Mouse (Mus musculus) neural tube, embryonic 11.5 days (tissue): ENCODE results near the gene AW146154. TPM values are rescaled to one million over a fixed set of nuclear protein-coding genes. Genes with fewer than 3 reads are reported as not detected.
A peak's percentile ranks its signal among the peaks of the same experiment; 100 is the strongest.
"Not testable (repeated sequence)": the region's sequence is repeated elsewhere in the genome, so short reads cannot be mapped to it uniquely, and the experiment has no call there.

Experiments used
- ATAC-seq: fragments of 200-750 bp; cut with Nextera tagmentation; 2 replicates; pipeline ENCODE4 v1.8.0; 2017; ENCODE audit warnings: moderate number of reproducible peaks, mild to moderate bottlenecking, moderate TSS enrichment, moderate library complexity; ENCODE audit not compliant: insufficient read depth, low FRiP score, low TSS enrichment
- DNase-seq: peaks from one replicate; pipeline ENCODE4 v3.0.0-alpha.2; 2015; ENCODE audit warnings: low spot score
- H3K27ac ChIP-seq: fragments of 300-500 bp; sonication (generic); 2 replicates; pipeline ENCODE4 v1.5.1; 2014; ENCODE audit warnings: low read depth, mild to moderate bottlenecking, low read length
- H3K27me3 ChIP-seq: fragments of 300-500 bp; sonication (generic); 2 replicates; pipeline ENCODE4 v1.6.1; 2014; ENCODE audit warnings: mild to moderate bottlenecking, low read length, mixed read lengths; ENCODE audit not compliant: control insufficient read depth, insufficient read depth
- H3K36me3 ChIP-seq: fragments of 300-500 bp; sonication (generic); 2 replicates; pipeline ENCODE4 v1.6.1; 2014; ENCODE audit warnings: mild to moderate bottlenecking, low read length, moderate library complexity, mixed read lengths; ENCODE audit not compliant: control insufficient read depth, insufficient read depth
- H3K4me1 ChIP-seq: fragments of 300-500 bp; sonication (generic); 2 replicates; pipeline ENCODE4 v1.6.1; 2014; ENCODE audit warnings: low read length, mixed read lengths; ENCODE audit not compliant: control insufficient read depth, insufficient read depth
- H3K4me2 ChIP-seq: fragments of 300-500 bp; sonication (generic); 2 replicates; pipeline ENCODE4 v1.6.1; 2014; ENCODE audit warnings: low read depth, mild to moderate bottlenecking, moderate library complexity
- H3K4me3 ChIP-seq: fragments of 300-500 bp; sonication (generic); 2 replicates; pipeline ENCODE4 v1.5.1; 2014; ENCODE audit warnings: low read depth, low read length
- H3K9ac ChIP-seq: fragments of 300-500 bp; sonication (generic); 2 replicates; pipeline ENCODE4 v1.6.1; 2014; ENCODE audit warnings: mild to moderate bottlenecking, low read length
- H3K9me3 ChIP-seq: fragments of 300-500 bp; sonication (generic); 2 replicates; pipeline ENCODE4 v1.6.1; 2016; ENCODE audit warnings: low read length; ENCODE audit not compliant: control insufficient read depth
- WGBS: fragments of 180-500 bp; shearing (Covaris S2); extraction: QIAGEN DNeasy Blood & Tissue Kit; methylation state at CpG from one replicate; pipeline ENCODE4 v1.1.7; 2014; 5-methylcytosine and 5-hydroxymethylcytosine counted together
- polyA plus RNA-seq: library from polyadenylated mRNA; unstranded; fragments of >200 nt; fragmentation: Nextera tagmentation; extraction: Ambion mirVana; gene quantifications from 2 replicates; pipeline ENCODE4 v1.2.1, GENCODE M21; 2014

The AW146154 gene
- polyA plus RNA-seq, 1 experiment from 2014 or later, result 4.6 TPM

DNA sequence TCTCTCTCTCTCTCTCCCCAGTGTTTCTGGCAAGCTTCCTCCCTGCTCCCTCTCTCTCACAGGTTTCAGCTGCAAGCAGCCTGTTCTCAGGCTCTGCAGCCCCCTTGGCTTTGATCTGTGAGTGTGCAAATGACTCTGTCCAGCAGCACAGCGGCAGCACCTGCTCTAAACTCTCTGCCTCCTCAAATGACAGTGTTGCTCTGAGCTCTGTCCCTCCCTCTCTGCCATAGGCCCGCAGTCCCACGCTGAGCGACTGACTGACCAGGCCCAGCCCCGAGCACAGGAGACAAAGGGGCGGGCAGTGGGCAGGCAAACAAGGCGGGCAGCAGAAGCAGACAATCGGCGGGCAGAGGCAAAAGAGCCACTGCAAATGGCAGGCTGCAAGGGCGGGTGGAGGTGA is 47.8 kb downstream of the AW146154 start:
- Histone ChIP-seq H3K4me2 (no peak overlapping the region), H3K4me3 (no peak overlapping the region), H3K9me3 (0 out of 2 replicates have a peak, but pooled peaks cover under 1% of the 10 kb centered on the region), H3K36me3 (no peaks in the 10 kb centered on the region), H3K4me1 (no peaks in the 10 kb centered on the region), H3K9ac (no peak overlapping the region), H3K27me3 (no peaks in the 10 kb centered on the region), H3K27ac (no peak overlapping the region)
- peak; percentile 9 for DNase-seq
- WGBS, result 4% methylated on average over 10 of the region's 10 CpGs
- ATAC-seq, result no peak

DNA sequence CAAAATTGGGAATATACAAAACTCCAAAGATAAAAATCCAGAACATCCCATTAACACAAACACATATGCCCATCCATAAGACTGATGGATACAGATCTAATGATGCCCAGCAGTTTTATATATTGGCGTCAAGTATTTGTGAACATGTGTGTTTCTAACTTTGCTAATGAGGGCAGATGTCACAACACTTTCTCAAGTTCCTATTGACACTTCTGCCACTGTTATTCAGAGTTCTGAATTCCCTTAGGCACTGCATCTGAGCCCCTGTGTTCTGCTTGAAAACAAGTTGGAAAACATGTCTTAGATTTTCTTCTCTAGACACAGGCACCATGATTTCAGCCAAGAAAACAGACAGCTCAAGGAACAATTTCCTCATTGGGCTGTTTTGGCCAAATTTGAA is 51.1 kb downstream of the AW146154 start, which contains the start of gene Vmn2r57:
Gene Vmn2r57, minus strand, starts transcription at position 101 of the 400 bp plus-strand sequence.
- H3K9ac ChIP-seq, ATAC-seq, H3K27ac ChIP-seq, H3K4me3 ChIP-seq, H3K4me1 ChIP-seq, H3K4me2 ChIP-seq, H3K36me3 ChIP-seq, H3K9me3 ChIP-seq, DNase-seq, H3K27me3 ChIP-seq: not testable (repeated sequence)
- 81% methylated on average over 1 of the region's 1 CpGs for WGBS

Other genes with a start within 250 kb of the AW146154 start
- gene AI987944, start 106.5 kb downstream of the AW146154 start, polyA plus RNA-seq, result 9.1 and 10.0 TPM in 2 replicates
- 0.09 and 0.19 TPM in 2 replicates for gene Vmn2r57, start 51.2 kb downstream of the AW146154 start, polyA plus RNA-seq
- 0.21 TPM in 1 of 2 replicates, not detected in the other for gene Gm20449, start 473 bp downstream of the AW146154 start, polyA plus RNA-seq
- gene Gm6871, start 73.8 kb upstream of the AW146154 start, polyA plus RNA-seq, result not detected in 2 replicates
- gene 2610021A01Rik, start 99.3 kb upstream of the AW146154 start, polyA plus RNA-seq, result 15.9 and 17.0 TPM in 2 replicates
- gene Zfp788, start 133.3 kb upstream of the AW146154 start, polyA plus RNA-seq, result 17.0 and 19.7 TPM in 2 replicates